Mouse (Mus musculus): ENCODE data around the gene Gm9821. TPM values are rescaled to one million over a fixed set of nuclear protein-coding genes. Genes with fewer than 3 reads are reported as not detected.

The Gm9821 gene
- total and polyA plus RNA-seq, 3 experiments: 1.2 to 22.7 TPM; not detected in 1

DNA sequence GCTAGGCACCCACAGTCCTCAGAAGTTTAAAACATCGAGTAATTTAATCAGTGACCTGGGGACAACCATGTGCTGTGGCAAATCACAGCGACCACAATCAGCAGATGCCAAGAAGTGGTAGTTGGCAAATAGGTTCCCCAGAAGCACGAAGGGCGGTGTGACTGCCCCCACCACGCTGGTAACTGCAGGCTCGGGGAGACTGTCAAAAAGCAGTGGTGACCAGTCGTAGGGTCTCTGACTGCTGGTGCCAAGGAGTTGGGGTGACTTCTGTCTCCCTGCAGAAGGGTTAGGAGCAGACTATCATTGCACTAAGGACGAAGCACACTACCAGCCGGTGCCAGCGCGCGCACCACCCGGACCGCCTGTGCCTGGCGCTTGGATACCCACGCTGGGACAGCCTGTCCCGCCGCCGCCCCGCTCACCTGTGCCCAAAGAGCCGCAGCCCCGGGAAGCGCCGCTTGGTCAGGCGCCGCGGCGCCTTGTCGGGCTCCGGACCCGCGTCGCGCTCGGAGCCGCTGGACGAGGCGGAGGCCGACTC lies 17.4 kb downstream of the Gm9821 start (continued):
- TF ChIP-seq ZNF384 (IDR thresholded peaks at IDR 0.05; ENCODE audit: low read depth, low read length): no peak
- TF ChIP-seq POLR2A (IDR thresholded peaks at IDR 0.05; ENCODE audit: control insufficient read depth in 1 of 2, insufficient read depth in 1 of 2, low read depth in 1 of 2, low read length in 2 of 2, poor library complexity in 1 of 2): no peak
- no peak for TF ChIP-seq ZC3H11A (IDR thresholded peaks at IDR 0.05; ENCODE audit: low read depth, low read length)
- no peak for TF ChIP-seq MEF2A (IDR thresholded peaks at IDR 0.05; ENCODE audit: extremely low read depth, insufficient replicate concordance, low read depth, low read length, poor library complexity, severe bottlenecking)
- no peak for TF ChIP-seq MYB (IDR thresholded peaks at IDR 0.05; ENCODE audit: low read depth, low read length)

DNA sequence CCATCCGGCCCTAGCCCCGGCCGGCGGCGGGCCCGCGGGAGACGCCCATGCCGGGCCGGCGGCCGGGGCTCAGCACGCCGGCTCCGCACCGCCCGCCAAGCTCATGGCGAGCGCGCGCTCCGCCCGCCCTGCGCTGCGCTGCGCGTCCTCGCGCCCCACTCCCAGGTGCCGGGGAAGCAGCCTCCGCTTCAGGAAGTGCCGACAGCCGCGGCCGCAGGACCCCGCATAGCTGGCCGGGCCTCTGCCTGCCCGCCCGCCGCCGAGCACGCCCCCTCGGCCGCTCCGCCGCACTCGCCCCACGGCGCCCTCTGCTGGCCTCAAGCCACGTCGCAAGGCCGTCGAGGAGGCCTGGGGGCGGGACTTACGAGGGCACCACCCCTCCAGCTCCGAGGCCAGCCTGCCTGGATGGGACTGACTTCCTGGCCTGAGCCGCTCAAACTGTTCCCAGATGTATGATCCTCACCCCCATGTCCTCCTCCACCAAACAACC lies 18.0 kb downstream of the Gm9821 start:
- Histone ChIP-seq H3K79me2 (ENCODE audit: control insufficient read depth, insufficient read depth, low read length, poor library complexity) (peaks cover 40% of the 10 kb centered on the region), H3K4me1 (ENCODE audit: control insufficient read depth in 1 of 2, insufficient read depth in 2 of 2, low read length in 2 of 2) (peaks cover 7 to 27% of the 10 kb centered on the region in 2 experiments; a peak in 3 of 4 replicates), H3K36me3 (ENCODE audit: control insufficient read depth in 1 of 2, insufficient read depth in 2 of 2, low read length in 2 of 2) (peaks cover 0 to 16% of the 10 kb centered on the region in 2 experiments; a peak in 2 of 4 replicates), H3K9ac (ENCODE audit: control insufficient read depth, low read depth, low read length, poor library complexity, severe bottlenecking) (peak overlapping the region; percentile 85), H3K27ac (ENCODE audit: control insufficient read depth, low read depth, low read length) (peak overlapping the region; percentile 54), H3K9me3 (replicated peaks; ENCODE audit: insufficient read depth, low read length) (no peaks in the 10 kb centered on the region), H3K27me3 (ENCODE audit: control insufficient read depth in 1 of 2, insufficient read depth in 2 of 2, low read length in 2 of 2) (no peaks in the 10 kb centered on the region), H3K4me3 (ENCODE audit: control insufficient read depth in 1 of 2, insufficient read depth in 1 of 2, low read depth in 2 of 2, low read length in 2 of 2) (peak overlapping the region; percentile 80 to 92)
- DNase-seq (ENCODE audit: low read depth, low spot score): peak; percentile 95
- no peak for TF ChIP-seq KAT2A (conservative IDR thresholded peaks at IDR 0.05; ENCODE audit: low read depth, low read length)
- peak; percentile 88 for TF ChIP-seq ELF1 (IDR thresholded peaks at IDR 0.05; ENCODE audit: low read depth, low read length)
- TF ChIP-seq MXI1 (IDR thresholded peaks at IDR 0.05; ENCODE audit: low read depth, low read length): peak; percentile 79; the same call in 1 of the 2 replicates
- TF ChIP-seq ETS1 (IDR thresholded peaks at IDR 0.05; ENCODE audit: low read depth, low read length): peak; percentile 45
- no peak for TF ChIP-seq ZKSCAN1 (IDR thresholded peaks at IDR 0.05; ENCODE audit: low read depth, low read length)
- 0 out of 2 replicates have a peak, but pooled peaks have one; percentile 49 for TF ChIP-seq ZMIZ1 (IDR thresholded peaks at IDR 0.05; ENCODE audit: low read depth, low read length)
- 0 out of 2 replicates have a peak, but pooled peaks have one; percentile 30 for TF ChIP-seq MYC (IDR thresholded peaks at IDR 0.05; ENCODE audit: low read depth, low read length)
- peak; percentile 54; the same call in 1 of the 2 replicates for TF ChIP-seq RCOR1 (IDR thresholded peaks at IDR 0.05; ENCODE audit: low read depth, low read length)
- 0 out of 2 replicates have a peak, but pooled peaks have one; percentile 36 for TF ChIP-seq BHLHE40 (IDR thresholded peaks at IDR 0.05; ENCODE audit: borderline replicate concordance, low read depth, low read length)
- TF ChIP-seq ZC3H11A (IDR thresholded peaks at IDR 0.05; ENCODE audit: low read depth, low read length): peak; percentile 39
- peak; percentile 74 for TF ChIP-seq SIN3A (IDR thresholded peaks at IDR 0.05; ENCODE audit: low read length)
- TF ChIP-seq POLR2AphosphoS2 (IDR thresholded peaks at IDR 0.05; ENCODE audit: low read length): peak; percentile 63; the same call in 1 of the 2 replicates
- peak; percentile 58 for TF ChIP-seq SMC3 (IDR thresholded peaks at IDR 0.05; ENCODE audit: low read depth, low read length)
- peak; percentile 34 for TF ChIP-seq RAD21 (IDR thresholded peaks at IDR 0.05; ENCODE audit: low read depth, low read length)
- TF ChIP-seq USF2 (IDR thresholded peaks at IDR 0.05; ENCODE audit: borderline replicate concordance in 1 of 2, insufficient read depth in 1 of 2, low read depth in 1 of 2, low read length in 2 of 2): no peak
- peak; percentile 77 for TF ChIP-seq HCFC1 (IDR thresholded peaks at IDR 0.05; ENCODE audit: low read depth, low read length)
- no peak for TF ChIP-seq ZNF384 (IDR thresholded peaks at IDR 0.05; ENCODE audit: low read depth, low read length)
- peak; percentile 60 to 72; a peak in 3 of 4 replicates for TF ChIP-seq POLR2A (IDR thresholded peaks at IDR 0.05; ENCODE audit: control insufficient read depth in 1 of 2, insufficient read depth in 1 of 2, low read depth in 1 of 2, low read length in 2 of 2, poor library complexity in 1 of 2)
- TF ChIP-seq MAZ (IDR thresholded peaks at IDR 0.05; ENCODE audit: low read depth, low read length): peak; percentile 79; the same call in 1 of the 2 replicates
- peak; percentile 79 for TF ChIP-seq MAX (IDR thresholded peaks at IDR 0.05; ENCODE audit: low read length)
- peak in 1 of 2 experiments; percentile 34; a peak in 1 of 4 replicates for TF ChIP-seq EP300 (IDR thresholded peaks at IDR 0.05; ENCODE audit: low read depth in 1 of 2, low read length in 2 of 2)
- TF ChIP-seq CHD1 (IDR thresholded peaks at IDR 0.05; ENCODE audit: low read depth, low read length): no peak
- 0 out of 2 replicates have a peak, but pooled peaks have one; percentile 48 for TF ChIP-seq TBP (IDR thresholded peaks at IDR 0.05; ENCODE audit: low read depth, low read length)
- TF ChIP-seq TCF12 (IDR thresholded peaks at IDR 0.05; ENCODE audit: low read depth, low read length): peak; percentile 70
- TF ChIP-seq CTCF (IDR thresholded peaks at IDR 0.05 in 2 of 3, conservative IDR thresholded peaks at IDR 0.05 in 1 of 3; ENCODE audit: control insufficient read depth in 1 of 3, insufficient read depth in 1 of 3, low read depth in 2 of 3, low read length in 3 of 3, poor library complexity in 1 of 3, severe bottlenecking in 1 of 3): peak; percentile 50 to 97 (median 95); a peak in 5 of 6 replicates
- peak; percentile 54 for TF ChIP-seq NELFE (IDR thresholded peaks at IDR 0.05; ENCODE audit: low read depth, low read length)

All from MEL (cell line).